Mouse (Mus musculus): ENCODE measurements at regions not wholly inside any gene's neighbourhood (a gene's known extent, or its start where the extent isn't known, plus 50 kb on each side); places are given as distances from the start of the nearest gene placed in this dataset.

DNA sequence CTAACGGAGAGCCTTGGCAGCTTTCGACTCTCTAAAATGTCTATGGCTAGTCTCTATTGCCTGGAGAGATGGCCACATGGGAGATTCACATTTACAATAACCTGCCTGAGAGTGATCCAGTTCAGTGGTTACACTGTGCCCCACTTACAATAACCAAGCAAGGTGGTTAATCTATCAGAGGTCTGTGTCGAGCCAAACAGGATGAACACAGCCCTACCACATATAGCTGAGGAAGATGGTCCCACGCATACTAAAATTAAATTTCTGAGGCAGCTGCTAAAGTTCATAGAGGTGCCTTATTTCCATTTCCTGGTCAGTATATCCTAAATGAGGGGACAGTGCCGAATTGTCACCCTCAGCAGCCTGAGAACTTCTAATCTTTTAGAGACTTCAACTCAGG lies 56.3 kb upstream of the Chd2 start:
- TF ChIP-seq POLR2A (IDR thresholded peaks at IDR 0.05; ENCODE audit: borderline replicate concordance, extremely low read depth, low read depth, low read length), result no peak
- TF ChIP-seq CTCF (IDR thresholded peaks at IDR 0.05; ENCODE audit: insufficient read depth, low read length), result no peak

Data from lung, adult 2 months (tissue).